Mouse (Mus musculus) C2C12 (cell line): ENCODE data around the gene Cacnb2.

Source experiments
- CTCF ChIP-seq: IDR thresholded peaks from one replicate; pipeline ENCODE4 v1.5.1; 2011; ENCODE audit not compliant: control insufficient read depth, insufficient read depth, insufficient read length
- FOSL1 ChIP-seq: IDR thresholded peaks from one replicate; pipeline ENCODE4 v1.8.0; 2011; ENCODE audit warnings: mild to moderate bottlenecking, low read length; ENCODE audit not compliant: poor library complexity, insufficient read depth, severe bottlenecking
- MYOD1 ChIP-seq: IDR thresholded peaks from one replicate; pipeline ENCODE4 v1.6.1; 2011; ENCODE audit warnings: low read depth; ENCODE audit not compliant: control insufficient read depth, insufficient read length
- MYOG ChIP-seq: IDR thresholded peaks from one replicate; pipeline ENCODE4 v1.6.1; 2011; ENCODE audit not compliant: control insufficient read depth, insufficient read length; ENCODE audit errors: extremely low read depth
- USF1 ChIP-seq: IDR thresholded peaks from one replicate; pipeline ENCODE4 v1.6.1; 2011; ENCODE audit warnings: low read depth, mild to moderate bottlenecking, control low read depth, moderate library complexity

GRCm38 (mm10) chr2:14874281-14875037 lies 271.6 kb downstream of the Cacnb2 start:
- TF ChIP-seq MYOD1 (no peak), CTCF (no peak), MYOG (no peak), FOSL1 (no peak), USF1 (no peak)
